In genomic region chr5:91140896-91141448, GRCm38 (mm10) we compare ENCODE assay signal across 29 mouse cellular contexts. TPM values are rescaled to one million over a fixed set of nuclear protein-coding genes. Genes with fewer than 3 reads are reported as not detected.
DNase-seq lines count a peak whose midpoint lies in the region; ATAC-seq lines count a peak whose summit lies in the region.
"Had no signal": no experiment of that assay in that cellular context is flagged by ENCODE, and none has a peak within 500 bp of the region (broad histone marks: within the 10 kb centered on the region; RNA-seq: fewer than 3 reads in every experiment).

No protein-coding gene starts in this region.

- 49% methylated on average over 13 of the region's 13 CpGs for WGBS in hindbrain, embryonic 11.5 days
- WGBS in hindbrain, embryonic 12.5 days: 48% methylated on average over 13 of the region's 13 CpGs

- H3K36me3 ChIP-seq in hindbrain, embryonic 11.5 days (ENCODE audit: control insufficient read depth, insufficient read depth, low read length): no peaks in the 10 kb centered on the region
- no peaks in the 10 kb centered on the region for H3K36me3 ChIP-seq in hindbrain, embryonic 12.5 days
- H3K36me3 ChIP-seq: embryonic facial prominence, embryonic 13.5 days; forebrain, embryonic 10.5 days; heart, embryonic 13.5 days; kidney, embryonic 15.5 days; limb, embryonic 13.5 days; neural tube, embryonic 13.5 days had no signal

- no peaks in the 10 kb centered on the region for H3K4me1 ChIP-seq in hindbrain, embryonic 11.5 days (replicated peaks; ENCODE audit: control insufficient read depth, insufficient read depth, low read length)
- H3K4me1 ChIP-seq in hindbrain, embryonic 12.5 days: peaks cover 7% of the 10 kb centered on the region

- no peak overlapping the region for H3K9ac ChIP-seq in hindbrain, embryonic 11.5 days (ENCODE audit: low read depth, low read length)
- no peak overlapping the region for H3K9ac ChIP-seq in hindbrain, embryonic 12.5 days
- H3K9ac ChIP-seq: embryonic facial prominence, embryonic 13.5 days; heart, embryonic 13.5 days; kidney, embryonic 15.5 days; limb, embryonic 13.5 days; neural tube, embryonic 13.5 days had no signal

- ATAC-seq in hindbrain, embryonic 11.5 days (ENCODE audit: low FRiP score): no peak
- no peak for ATAC-seq in hindbrain, embryonic 12.5 days (ENCODE audit: low FRiP score)
- ATAC-seq: forebrain, embryonic 16.5 days; Patski had no signal

- H3K4me3 ChIP-seq in hindbrain, embryonic 11.5 days (ENCODE audit: low read depth, low read length): no peak overlapping the region
- H3K4me3 ChIP-seq in hindbrain, embryonic 12.5 days: no peak overlapping the region
- H3K4me3 ChIP-seq: embryonic facial prominence, embryonic 13.5 days; forebrain, embryonic 10.5 days; heart, embryonic 13.5 days; kidney, embryonic 15.5 days; limb, embryonic 13.5 days; neural tube, embryonic 13.5 days had no signal

- no peak overlapping the region for H3K27ac ChIP-seq in hindbrain, embryonic 11.5 days (ENCODE audit: low read depth, low read length)
- no peak overlapping the region for H3K27ac ChIP-seq in hindbrain, embryonic 12.5 days
- H3K27ac ChIP-seq: embryonic facial prominence, embryonic 13.5 days; forebrain, embryonic 10.5 days; heart, embryonic 13.5 days; kidney, embryonic 15.5 days; limb, embryonic 13.5 days; neural tube, embryonic 13.5 days had no signal

- peaks cover 8% of the 10 kb centered on the region; the same call in 1 of the 2 replicates for H3K27me3 ChIP-seq in hindbrain, embryonic 11.5 days (ENCODE audit: control insufficient read depth, insufficient read depth, low read length)
- H3K27me3 ChIP-seq in hindbrain, embryonic 12.5 days: peaks cover 33% of the 10 kb centered on the region
- H3K27me3 ChIP-seq: CH12.LX, Patski had no signal

- no peaks in the 10 kb centered on the region for H3K9me3 ChIP-seq in hindbrain, embryonic 11.5 days (ENCODE audit: control insufficient read depth, low read length)
- no peaks in the 10 kb centered on the region for H3K9me3 ChIP-seq in hindbrain, embryonic 12.5 days (replicated peaks)
- H3K9me3 ChIP-seq: embryonic facial prominence, embryonic 13.5 days; forebrain, embryonic 10.5 days; heart, embryonic 13.5 days; kidney, embryonic 15.5 days; limb, embryonic 13.5 days; neural tube, embryonic 13.5 days had no signal

- no peak overlapping the region for H3K4me2 ChIP-seq in hindbrain, embryonic 11.5 days (replicated peaks; ENCODE audit: low read depth, low read length)
- H3K4me2 ChIP-seq in hindbrain, embryonic 12.5 days (replicated peaks): no peak overlapping the region
- H3K4me2 ChIP-seq: embryonic facial prominence, embryonic 13.5 days; heart, embryonic 13.5 days; kidney, embryonic 15.5 days; limb, embryonic 13.5 days; liver, embryonic 11.5 days; midbrain, embryonic 11.5 days; neural tube, embryonic 13.5 days had no signal

- DNase-seq in hindbrain, embryonic 11.5 days (ENCODE audit: low spot score): peak; percentile 5
- peak; percentile 2 for DNase-seq in retina, embryonic 14.5 days (ENCODE audit: low spot score)
- DNase-seq in retina, postnatal 1 day: no peak
- DNase-seq in NIH3T3 (ENCODE audit: low read depth): peak; percentile 57
- DNase-seq in layer of hippocampus, adult 11-12 months (ENCODE audit: low spot score): no peak
- no peak for DNase-seq in kidney, adult 8-10 months
- DNase-seq: adrenal gland, postnatal 10 days; B cell, adult 2 months; cerebellum, adult 9-10 months; cerebellum, postnatal 36 days; heart, postnatal 10 days; kidney, adult 11 months; kidney, postnatal 25 days; right cerebral cortex, postnatal 14 days; thymus, postnatal 14 days had no signal

RNA-seq across cellular contexts. Expression of gene Areg, which starts 1.6 kb away (rescaled TPM):
- polyA plus RNA-seq in hindbrain, embryonic 11.5 days (2014; fragmentation: Nextera tagmentation; extraction: Ambion mirVana): 0.20 TPM in 1 of 2 replicates, not detected in the other
- not detected in 2 replicates for polyA plus RNA-seq in hindbrain, embryonic 12.5 days (2016; fragmentation: Nextera tagmentation; extraction: Ambion mirVana)
- polyA plus RNA-seq: forebrain, embryonic 10.5 days; forebrain, embryonic 16.5 days; gonadal fat pad, adult 2 months; kidney, embryonic 15.5 days; liver, embryonic 11.5 days; liver, embryonic 16.5 days; midbrain, embryonic 11.5 days had no signal

Comparison
In these comparisons a context has a peak if more than half of its experiments do, and no peak if none do; other contexts are left out.
1. DNase-seq: peak in hindbrain, embryonic 11.5 days (single experiment), retina, embryonic 14.5 days (single experiment) and NIH3T3 (single experiment); none in retina, postnatal 1 day (single experiment), layer of hippocampus, adult 11-12 months (single experiment) and kidney, adult 8-10 months (0 of 2).